Mouse (Mus musculus): Measurements from ENCODE around the gene Mrps34.

GRCm38 (mm10) chr17:24874989-24875388, 19.9 kb upstream of the Mrps34 start:
- no peak for TF ChIP-seq CTCF (IDR thresholded peaks at IDR 0.05; ENCODE audit: low read depth)
- TF ChIP-seq EP300 (optimal IDR thresholded peaks at IDR 0.05) = no peak

Data from stomach, postnatal 0 days (tissue).